Mouse (Mus musculus): ENCODE data around the gene Sgms1. TPM values are rescaled to one million over a fixed set of nuclear protein-coding genes. Genes with fewer than 3 reads are reported as not detected.

Gene Sgms1
- polyA plus RNA-seq, 1 experiment = 5.3 TPM

DNA sequence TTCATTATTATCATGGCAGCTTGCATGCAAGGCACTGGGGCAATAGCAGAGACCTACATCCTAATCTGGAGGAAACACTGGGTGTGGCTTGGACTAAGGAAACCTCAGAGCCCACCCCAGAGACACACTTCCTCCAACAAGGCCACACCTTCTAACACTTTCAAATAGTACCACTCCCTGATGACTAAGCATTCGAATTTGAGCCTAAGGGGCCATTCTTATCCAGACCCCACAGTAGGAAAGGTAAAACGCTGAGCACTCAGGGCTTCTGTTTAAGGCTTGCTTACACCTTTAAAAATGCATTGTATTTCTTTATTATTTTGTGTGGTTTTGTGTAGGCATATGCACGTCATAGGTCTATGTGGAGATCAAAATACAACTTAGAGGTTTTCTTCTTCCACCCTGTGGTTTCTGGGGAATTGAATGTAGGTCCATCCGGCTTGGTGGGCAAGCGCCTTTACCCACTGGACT is 217.0 kb downstream of the Sgms1 start:
- H3K4me3 ChIP-seq (ENCODE audit: insufficient read depth, poor library complexity, severe bottlenecking) = no peak overlapping the region
- H3ac ChIP-seq (ENCODE audit: control insufficient read depth, insufficient read length, low read depth) = no peak overlapping the region
- no peak for TF ChIP-seq MYOG (IDR thresholded peaks at IDR 0.05; ENCODE audit: control insufficient read depth, extremely low read depth, insufficient read length)
- TF ChIP-seq USF1 (IDR thresholded peaks at IDR 0.05; ENCODE audit: low read depth) = no peak
- TF ChIP-seq CTCF (IDR thresholded peaks at IDR 0.05; ENCODE audit: control insufficient read depth, insufficient read depth, insufficient read length) = no peak
- TF ChIP-seq MAX (IDR thresholded peaks at IDR 0.05) = no peak
- no peak for TF ChIP-seq MYOD1 (IDR thresholded peaks at IDR 0.05; ENCODE audit: control insufficient read depth, insufficient read length, low read depth)
- no peak for TF ChIP-seq CEBPB (IDR thresholded peaks at IDR 0.05; ENCODE audit: low read depth)
- no peak for TF ChIP-seq FOSL1 (IDR thresholded peaks at IDR 0.05; ENCODE audit: insufficient read depth, low read length, poor library complexity, severe bottlenecking)
- no peaks in the 10 kb centered on the region for H3K27me3 ChIP-seq (ENCODE audit: control insufficient read depth, insufficient read depth, insufficient read length)
- peaks cover 84% of the 10 kb centered on the region for H3K79me2 ChIP-seq (ENCODE audit: control insufficient read depth, insufficient read depth)
- peaks cover 31% of the 10 kb centered on the region for H3K79me3 ChIP-seq (ENCODE audit: low read depth)
- no peaks in the 10 kb centered on the region for H3K36me3 ChIP-seq (ENCODE audit: control insufficient read depth, insufficient read depth)

DNA sequence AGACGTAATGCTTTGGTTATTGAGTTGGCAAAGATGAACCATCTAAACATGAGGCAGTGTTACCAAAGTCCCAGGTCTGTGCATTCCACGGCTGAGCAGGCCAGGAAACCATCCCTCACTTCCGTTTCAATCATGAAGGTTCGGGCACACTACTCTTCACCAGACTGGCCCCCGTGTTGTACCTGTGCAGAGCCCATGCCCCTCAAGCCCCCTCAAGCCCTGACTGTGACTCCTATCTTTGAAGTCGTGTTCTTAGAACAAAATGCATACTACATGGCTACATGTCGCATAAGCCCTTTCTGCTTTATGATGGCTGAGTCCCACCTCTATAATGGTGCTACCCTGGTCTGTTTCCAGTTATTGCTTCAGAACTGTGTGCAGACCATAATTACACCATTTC is 217.5 kb downstream of the Sgms1 start:
- H3K4me3 ChIP-seq (ENCODE audit: insufficient read depth, poor library complexity, severe bottlenecking) = no peak overlapping the region
- peaks cover 36% of the 10 kb centered on the region for H3K79me3 ChIP-seq (ENCODE audit: low read depth)
- H3K27me3 ChIP-seq (ENCODE audit: control insufficient read depth, insufficient read depth, insufficient read length) = no peaks in the 10 kb centered on the region
- TF ChIP-seq MAX (IDR thresholded peaks at IDR 0.05) = no peak
- TF ChIP-seq USF1 (IDR thresholded peaks at IDR 0.05; ENCODE audit: low read depth) = no peak
- TF ChIP-seq MYOG (IDR thresholded peaks at IDR 0.05; ENCODE audit: control insufficient read depth, extremely low read depth, insufficient read length) = no peak
- TF ChIP-seq MYOD1 (IDR thresholded peaks at IDR 0.05; ENCODE audit: control insufficient read depth, insufficient read length, low read depth) = no peak
- TF ChIP-seq CTCF (IDR thresholded peaks at IDR 0.05; ENCODE audit: control insufficient read depth, insufficient read depth, insufficient read length) = no peak
- no peak for TF ChIP-seq FOSL1 (IDR thresholded peaks at IDR 0.05; ENCODE audit: insufficient read depth, low read length, poor library complexity, severe bottlenecking)
- no peak for TF ChIP-seq CEBPB (IDR thresholded peaks at IDR 0.05; ENCODE audit: low read depth)
- peaks cover 85% of the 10 kb centered on the region for H3K79me2 ChIP-seq (ENCODE audit: control insufficient read depth, insufficient read depth)
- H3K36me3 ChIP-seq (ENCODE audit: control insufficient read depth, insufficient read depth) = no peaks in the 10 kb centered on the region
- no peak overlapping the region for H3ac ChIP-seq (ENCODE audit: control insufficient read depth, insufficient read length, low read depth)

DNA sequence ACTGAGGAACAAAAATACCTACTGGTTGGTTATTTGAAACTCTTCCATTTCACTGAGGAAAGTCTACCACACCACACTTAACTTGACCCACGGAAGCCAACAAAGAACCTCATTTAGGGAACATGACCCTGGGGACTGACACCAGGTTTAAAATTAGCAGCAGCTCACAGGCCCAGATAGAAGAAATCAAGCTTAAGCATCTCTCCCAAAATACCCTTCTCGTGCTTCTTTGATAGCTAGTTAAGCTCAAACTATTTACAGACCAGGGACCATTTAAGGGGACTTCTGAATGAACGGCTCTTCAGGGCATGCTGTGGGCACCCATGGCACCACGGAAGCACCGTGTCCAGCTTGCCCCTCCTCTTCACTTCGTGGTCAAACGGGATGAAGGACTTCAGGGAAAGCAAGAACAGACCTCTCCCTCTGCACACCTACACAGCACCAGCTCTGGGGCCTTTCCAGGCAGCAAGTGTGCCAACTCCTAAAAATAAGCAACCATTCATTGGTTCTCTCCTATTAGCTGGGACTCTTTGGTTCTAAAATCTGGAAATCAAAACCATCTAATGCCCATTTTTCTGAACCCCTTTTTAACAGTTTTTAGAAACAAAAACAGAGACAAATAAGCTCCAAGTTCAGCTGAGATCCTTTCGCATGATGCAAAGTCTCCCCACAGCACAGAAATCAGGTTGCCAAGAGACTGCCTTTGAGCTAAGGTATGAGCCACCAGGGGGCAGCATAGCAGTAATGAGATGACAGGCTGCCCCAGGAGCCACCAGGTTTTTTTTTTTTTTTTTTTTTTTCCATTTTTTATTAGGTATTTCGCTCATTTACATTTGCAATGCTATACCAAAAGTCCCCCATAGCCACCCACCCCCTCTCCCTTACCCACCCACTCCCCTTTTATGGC is 219.6 kb downstream of the Sgms1 start:
- H3K36me3 ChIP-seq (ENCODE audit: control insufficient read depth, insufficient read depth) = no peaks in the 10 kb centered on the region
- no peak for TF ChIP-seq CEBPB (IDR thresholded peaks at IDR 0.05; ENCODE audit: low read depth)
- peak; percentile 44 for TF ChIP-seq CTCF (IDR thresholded peaks at IDR 0.05; ENCODE audit: control insufficient read depth, insufficient read depth, insufficient read length)
- H3K79me2 ChIP-seq (ENCODE audit: control insufficient read depth, insufficient read depth) = peaks cover 73% of the 10 kb centered on the region
- no peaks in the 10 kb centered on the region for H3K27me3 ChIP-seq (ENCODE audit: control insufficient read depth, insufficient read depth, insufficient read length)
- peaks cover 39% of the 10 kb centered on the region for H3K79me3 ChIP-seq (ENCODE audit: low read depth)
- H3K4me3 ChIP-seq (ENCODE audit: insufficient read depth, poor library complexity, severe bottlenecking) = no peak overlapping the region
- no peak overlapping the region for H3ac ChIP-seq (ENCODE audit: control insufficient read depth, insufficient read length, low read depth)

DNA sequence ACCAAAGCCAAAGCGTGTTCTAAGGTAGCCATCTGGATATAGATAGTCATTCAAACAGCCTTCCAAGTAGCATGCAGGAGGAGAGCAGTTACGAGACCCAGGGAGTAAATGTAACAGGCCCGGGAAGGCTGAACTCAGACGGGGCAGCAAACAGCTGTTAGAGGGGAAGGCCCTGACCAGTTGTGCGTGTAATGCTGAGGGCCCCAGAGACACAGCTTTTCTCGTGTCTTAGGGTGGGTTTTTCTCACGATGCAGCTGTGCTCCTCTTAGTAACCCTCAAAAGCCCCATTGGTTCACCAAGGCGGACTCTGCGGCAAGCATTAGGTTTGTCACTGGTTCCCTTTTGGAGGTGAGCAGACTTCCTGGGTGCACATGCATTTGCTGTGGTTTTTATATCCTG is 221.5 kb downstream of the Sgms1 start:
- no peaks in the 10 kb centered on the region for H3K27me3 ChIP-seq (ENCODE audit: control insufficient read depth, insufficient read depth, insufficient read length)
- TF ChIP-seq CTCF (IDR thresholded peaks at IDR 0.05; ENCODE audit: control insufficient read depth, insufficient read depth, insufficient read length) (no peak), CEBPB (IDR thresholded peaks at IDR 0.05; ENCODE audit: low read depth) (no peak), USF1 (IDR thresholded peaks at IDR 0.05; ENCODE audit: low read depth) (no peak), MAX (IDR thresholded peaks at IDR 0.05) (no peak), MYOD1 (IDR thresholded peaks at IDR 0.05; ENCODE audit: control insufficient read depth, insufficient read length, low read depth) (no peak)
- H3K36me3 ChIP-seq (ENCODE audit: control insufficient read depth, insufficient read depth) = no peaks in the 10 kb centered on the region
- peaks cover 78% of the 10 kb centered on the region for H3K79me2 ChIP-seq (ENCODE audit: control insufficient read depth, insufficient read depth)
- H3ac ChIP-seq (ENCODE audit: control insufficient read depth, insufficient read length, low read depth) = no peak overlapping the region
- H3K4me3 ChIP-seq (ENCODE audit: insufficient read depth, poor library complexity, severe bottlenecking) = no peak overlapping the region
- H3K79me3 ChIP-seq (ENCODE audit: low read depth) = peaks cover 44% of the 10 kb centered on the region

DNA sequence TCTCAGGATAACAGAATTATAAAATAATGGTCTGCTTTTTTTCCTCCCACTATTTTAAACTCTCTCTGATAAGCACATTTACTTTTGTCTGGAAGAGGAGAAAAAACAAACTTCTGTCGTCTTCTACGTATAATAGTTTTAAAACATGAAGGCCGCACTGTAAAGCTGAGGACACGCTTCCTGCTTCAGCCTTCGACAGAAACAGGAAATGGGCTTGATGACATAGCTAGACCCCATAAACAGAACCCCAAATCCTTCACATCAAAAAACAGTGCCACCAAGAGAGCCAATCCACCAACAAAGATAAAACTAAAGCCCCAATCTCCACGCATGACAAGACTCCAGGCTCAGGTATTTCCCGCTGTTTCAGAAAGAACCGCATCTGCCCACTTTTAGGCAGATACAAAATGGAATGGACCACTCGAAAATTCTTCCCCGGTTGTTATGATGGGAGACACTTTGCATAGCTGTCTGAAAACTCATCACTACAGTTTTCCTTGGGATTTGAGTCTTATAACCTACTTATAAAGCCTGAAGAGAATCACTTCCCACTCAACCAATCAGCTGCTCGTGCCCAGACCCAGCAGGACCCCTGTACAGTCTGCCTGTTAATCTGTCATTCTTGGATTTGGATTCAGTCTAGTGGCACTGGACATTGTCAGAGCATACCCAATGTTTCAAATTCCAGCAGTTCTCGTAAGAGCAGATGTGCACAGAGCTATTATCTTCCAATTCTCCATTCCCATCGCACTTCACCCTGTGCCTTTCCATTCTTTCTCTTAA is 222.5 kb downstream of the Sgms1 start:
- Histone ChIP-seq H3K27me3 (ENCODE audit: control insufficient read depth, insufficient read depth, insufficient read length) (no peaks in the 10 kb centered on the region), H3K79me3 (ENCODE audit: low read depth) (peaks cover 49% of the 10 kb centered on the region), H3ac (ENCODE audit: control insufficient read depth, insufficient read length, low read depth) (no peak overlapping the region), H3K4me3 (ENCODE audit: insufficient read depth, poor library complexity, severe bottlenecking) (no peak overlapping the region), H3K36me3 (ENCODE audit: control insufficient read depth, insufficient read depth) (no peaks in the 10 kb centered on the region), H3K79me2 (ENCODE audit: control insufficient read depth, insufficient read depth) (peaks cover 79% of the 10 kb centered on the region)
- TF ChIP-seq FOSL1 (IDR thresholded peaks at IDR 0.05; ENCODE audit: insufficient read depth, low read length, poor library complexity, severe bottlenecking) (no peak), USF1 (IDR thresholded peaks at IDR 0.05; ENCODE audit: low read depth) (no peak), CEBPB (IDR thresholded peaks at IDR 0.05; ENCODE audit: low read depth) (no peak), MYOG (IDR thresholded peaks at IDR 0.05; ENCODE audit: control insufficient read depth, extremely low read depth, insufficient read length) (no peak), CTCF (IDR thresholded peaks at IDR 0.05; ENCODE audit: control insufficient read depth, insufficient read depth, insufficient read length) (no peak), MAX (IDR thresholded peaks at IDR 0.05) (no peak), MYOD1 (IDR thresholded peaks at IDR 0.05; ENCODE audit: control insufficient read depth, insufficient read length, low read depth) (no peak)

Measured in C2C12 (cell line).